Mouse (Mus musculus) natural killer cell, adult 2 months (primary cell): ENCODE results near the gene Tmem170b.
A peak's percentile ranks its signal among the peaks of the same experiment; 100 is the strongest.

ENCODE experiments used
- DNase-seq, 2 experiments: peaks; one replicate each; pipeline ENCODE4 v3.0.0; 2022; ENCODE audit warnings: low spot score in 2 of 2

Tmem170b gene

GRCm38 (mm10) chr13:41605099-41606010 lies at the start of gene Tmem170b:
Tmem170b (plus strand) TSS chr13:41605907.
- peak; percentile 87 to 92 for DNase-seq

DNA sequence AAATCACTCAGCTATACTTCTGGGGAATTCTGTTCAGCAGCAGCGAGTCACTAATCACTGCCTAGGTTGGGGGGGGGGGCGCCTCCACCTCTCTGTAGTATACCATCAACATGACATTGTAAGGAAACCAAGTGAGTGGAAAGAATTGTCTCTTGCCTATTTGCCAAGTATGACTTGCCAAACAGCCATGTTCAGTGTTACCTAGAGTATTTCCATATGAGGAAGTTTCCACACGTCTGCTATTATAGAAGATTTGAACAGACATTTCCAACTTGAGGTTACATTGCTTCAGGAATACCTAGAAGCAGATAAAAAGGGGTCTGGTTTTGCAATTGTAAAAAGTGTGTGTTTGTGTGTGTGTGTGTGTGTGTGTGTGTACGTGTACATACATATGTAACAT lies 44.7 kb upstream of the Tmem170b start:
- no peak for DNase-seq

DNA sequence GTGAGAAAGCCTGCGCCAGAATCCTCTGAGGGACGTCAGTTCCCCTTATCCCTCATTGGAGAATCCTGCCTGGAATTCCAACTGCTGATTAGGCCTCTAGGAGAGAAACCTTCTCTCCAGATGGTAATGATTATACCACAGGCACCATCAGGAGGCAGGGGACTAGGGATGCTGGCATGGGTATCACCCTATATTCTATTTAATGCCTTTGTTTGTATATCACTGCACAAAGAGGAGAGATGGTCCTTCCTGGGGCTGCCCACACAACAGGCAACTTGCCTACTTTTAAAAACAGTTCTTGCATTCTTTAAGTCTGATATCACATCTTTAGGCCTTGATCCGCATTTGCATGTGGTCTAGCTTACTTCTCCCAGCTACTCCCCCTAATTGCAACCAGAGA lies 37.3 kb upstream of the Tmem170b start:
- no peak for DNase-seq

DNA sequence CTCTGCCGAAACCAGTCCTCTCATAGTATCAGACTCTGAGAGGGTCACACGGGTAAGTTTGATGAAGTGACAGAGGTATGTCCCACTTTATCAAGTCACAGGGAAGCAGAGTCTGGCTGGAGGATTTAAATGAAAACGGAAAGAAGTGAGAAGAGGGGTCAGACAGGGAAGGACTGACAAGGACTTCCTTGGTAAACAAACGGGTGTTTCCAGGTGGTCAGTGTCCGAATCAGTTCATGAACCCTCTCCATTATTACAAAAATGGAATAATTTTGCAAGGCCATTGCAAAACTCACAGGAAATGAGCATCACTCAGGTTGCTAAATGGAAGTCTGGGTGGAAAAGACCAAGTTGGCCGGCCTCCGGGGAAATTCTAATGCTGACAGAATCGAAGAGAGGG lies 36.8 kb upstream of the Tmem170b start:
- DNase-seq, result no peak

DNA sequence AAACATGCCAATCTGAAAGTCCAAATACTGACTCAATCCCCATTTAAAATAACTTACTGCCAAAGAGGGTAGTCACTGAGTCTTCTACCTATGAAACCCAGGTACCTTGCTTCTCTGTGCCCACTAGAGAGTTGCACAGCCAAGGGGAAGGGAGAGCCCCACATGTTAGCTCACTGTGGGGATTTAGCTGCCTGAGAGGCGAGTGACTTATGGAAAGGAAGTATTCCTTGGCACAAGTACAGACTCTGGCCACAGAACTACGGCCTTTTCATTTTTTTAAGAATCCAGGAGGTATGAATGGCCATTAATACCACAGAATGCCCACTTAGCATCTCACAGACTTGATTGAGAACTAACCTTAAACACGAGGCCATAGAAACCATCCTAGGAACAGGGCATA lies 35.9 kb upstream of the Tmem170b start:
- DNase-seq, result no peak

DNA sequence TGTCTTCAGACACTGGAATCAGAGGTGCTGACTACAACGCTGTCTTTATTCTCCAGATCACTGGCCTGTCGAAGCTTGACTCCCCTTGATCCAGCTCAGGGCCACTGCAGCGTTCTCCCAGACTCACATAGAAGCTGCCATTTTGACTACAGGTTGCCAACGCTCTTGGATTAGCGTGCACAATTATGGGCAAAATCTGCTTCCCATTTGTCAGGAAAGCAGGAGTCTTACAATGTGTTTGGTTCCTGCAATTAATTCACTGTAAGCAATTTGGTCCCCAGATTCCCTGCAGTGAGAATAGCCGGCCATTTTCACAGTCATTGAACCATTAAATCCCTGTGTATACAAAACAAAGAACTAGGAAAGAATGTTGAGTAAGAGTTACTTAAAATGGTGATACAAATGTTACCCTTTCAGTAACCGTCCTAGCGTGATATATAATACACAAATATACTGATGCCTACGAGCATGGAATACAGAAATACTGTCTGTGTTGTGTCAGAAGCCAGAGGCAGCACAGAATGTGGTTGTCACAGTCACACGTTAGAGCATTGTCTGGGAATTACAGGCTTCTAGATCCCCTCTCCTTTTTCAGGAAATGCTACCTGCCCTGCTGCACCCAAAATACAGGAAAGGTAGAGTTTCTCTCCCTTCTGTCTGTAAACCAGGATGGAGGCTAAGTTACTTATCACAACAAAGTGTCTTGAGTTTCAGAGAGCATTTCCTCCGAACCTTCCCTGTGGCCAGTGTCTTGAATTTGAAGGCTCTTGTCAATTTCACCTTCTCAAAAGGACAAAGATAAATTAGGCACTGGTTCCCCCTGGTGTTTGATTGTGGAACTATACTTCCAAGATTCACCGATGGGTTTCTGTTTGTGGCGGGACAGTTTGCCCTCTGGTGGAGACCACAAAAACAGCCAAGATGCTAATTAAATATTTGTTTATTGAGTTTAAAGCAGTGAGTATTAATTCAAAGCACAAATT lies 34.0 kb upstream of the Tmem170b start:
- peak; percentile 87 to 91 for DNase-seq

DNA sequence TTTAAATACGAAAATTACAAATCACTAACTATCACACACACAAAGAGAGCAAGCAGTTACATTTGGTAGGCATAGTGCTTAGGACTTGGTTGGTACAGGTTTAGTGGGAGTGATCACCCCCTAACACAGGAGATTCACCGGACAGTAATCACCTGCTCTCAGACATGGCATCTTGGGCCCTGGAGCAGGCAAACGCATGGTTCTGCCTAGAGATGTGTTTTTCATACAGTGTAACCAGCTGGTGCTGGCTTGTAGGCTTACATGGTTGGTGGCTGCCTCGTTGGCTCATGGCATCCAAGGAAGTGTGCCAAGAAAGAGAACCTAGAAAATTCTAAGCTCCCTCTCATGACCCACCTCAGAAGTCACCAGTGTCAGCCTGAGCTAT lies 33.4 kb upstream of the Tmem170b start:
- DNase-seq, result no peak

GRCm38 (mm10) chr13:41573126-41573846 lies 32.4 kb upstream of the Tmem170b start:
- no peak for DNase-seq

DNA sequence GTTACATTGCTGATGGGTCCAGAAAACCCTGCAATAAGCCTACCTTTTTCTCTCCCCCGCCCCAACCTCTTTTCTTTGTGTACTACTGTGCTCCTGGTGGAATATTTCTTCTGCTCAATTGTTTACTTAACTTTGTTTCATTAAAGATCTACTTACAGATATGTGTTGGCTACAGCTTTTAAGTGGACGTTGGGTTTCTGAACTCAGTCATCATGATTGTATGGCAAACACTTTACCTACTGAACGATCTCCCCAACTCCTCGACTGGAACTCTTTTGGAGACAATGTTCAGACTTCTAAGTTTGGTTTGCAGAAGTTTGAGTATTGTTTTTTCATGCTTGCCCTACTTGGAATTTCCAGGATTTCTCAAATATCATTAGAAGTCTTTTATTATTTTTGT lies 24.6 kb upstream of the Tmem170b start:
- no peak for DNase-seq

- DNase-seq, result peak in 1 of 2 experiments; percentile 13
These were observed 21.9 kb upstream of the Tmem170b start for GRCm38 (mm10) chr13:41583666-41584357.

- no peak for DNase-seq
These were observed 21.4 kb upstream of the Tmem170b start for GRCm38 (mm10) chr13:41584358-41584680.

- no peak for DNase-seq
These were observed 20.8 kb upstream of the Tmem170b start for GRCm38 (mm10) chr13:41584896-41585295.

DNA sequence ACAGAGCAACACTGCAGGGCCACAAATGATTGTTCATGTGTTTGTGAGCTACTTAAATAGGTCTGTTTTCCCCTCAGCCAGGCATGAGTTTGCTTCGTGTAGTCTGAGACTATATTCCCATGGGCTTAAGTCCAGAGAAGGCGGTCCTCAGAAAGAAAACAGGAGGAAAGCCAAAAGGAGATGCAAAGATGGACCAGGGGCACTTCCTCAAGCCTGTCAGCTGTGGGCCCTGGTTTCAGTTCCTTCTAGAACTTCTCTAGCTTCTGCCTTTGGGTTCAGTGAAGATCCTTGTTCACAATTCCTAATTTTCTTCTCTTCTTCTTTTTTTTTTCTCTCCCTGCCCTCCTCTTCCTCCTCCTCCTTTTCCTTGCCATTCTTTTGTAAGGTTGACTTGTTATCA lies 9.0 kb upstream of the Tmem170b start:
- DNase-seq, result no peak

GRCm38 (mm10) chr13:41599977-41600376 lies 5.7 kb upstream of the Tmem170b start:
- DNase-seq, result no peak

GRCm38 (mm10) chr13:41601056-41601455 lies 4.7 kb upstream of the Tmem170b start:
- peak in 1 of 2 experiments; percentile 25 for DNase-seq

GRCm38 (mm10) chr13:41603921-41604466 lies 1.7 kb upstream of the Tmem170b start:
- DNase-seq, result no peak

DNA sequence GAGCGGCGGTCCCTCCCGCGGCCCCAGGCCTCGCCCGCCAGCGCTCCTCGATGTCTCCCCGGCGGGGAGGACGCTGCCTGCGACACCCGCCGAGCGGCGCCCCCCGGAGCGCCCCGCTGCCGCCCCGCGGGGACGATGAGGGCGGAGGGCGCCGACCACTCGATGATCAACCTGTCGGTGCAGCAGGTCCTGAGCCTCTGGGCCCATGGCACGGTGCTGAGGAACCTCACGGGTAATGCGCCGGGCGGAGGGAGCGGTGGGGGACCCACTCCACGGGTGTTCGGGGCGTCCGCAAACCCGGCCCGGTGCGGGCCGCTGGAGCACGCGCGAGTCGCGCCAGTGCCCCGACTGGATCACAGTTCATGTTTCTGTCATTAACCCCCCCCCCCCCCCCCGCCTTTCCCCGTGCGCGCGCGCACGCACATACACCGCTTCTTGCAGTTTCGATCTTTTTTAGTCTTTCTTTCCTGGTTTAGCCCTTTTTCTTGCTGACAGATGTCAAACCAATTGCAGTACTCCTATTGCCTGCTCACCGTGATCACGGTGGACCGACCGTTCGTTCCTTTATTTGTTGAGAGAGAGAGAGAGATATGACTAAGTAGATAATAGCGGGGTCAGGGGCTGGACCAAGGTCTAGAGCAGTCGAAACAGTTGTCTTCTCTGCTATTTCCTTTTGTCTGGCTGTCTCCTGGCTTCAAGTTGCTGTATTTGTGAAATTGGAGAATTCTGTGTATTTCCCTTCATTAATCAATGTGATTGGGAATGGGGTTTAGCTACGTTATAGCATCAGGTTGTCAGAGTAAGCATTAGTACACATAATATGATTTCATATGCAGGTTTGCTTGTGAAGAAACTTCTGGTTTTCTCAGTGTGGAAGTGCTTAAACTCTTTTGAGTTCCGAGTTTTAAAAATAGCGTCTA lies 634 bp downstream of the Tmem170b start:
- peak; percentile 36 to 56 for DNase-seq

GRCm38 (mm10) chr13:41607589-41607988 lies 1.9 kb downstream of the Tmem170b start:
- DNase-seq, result no peak

DNA sequence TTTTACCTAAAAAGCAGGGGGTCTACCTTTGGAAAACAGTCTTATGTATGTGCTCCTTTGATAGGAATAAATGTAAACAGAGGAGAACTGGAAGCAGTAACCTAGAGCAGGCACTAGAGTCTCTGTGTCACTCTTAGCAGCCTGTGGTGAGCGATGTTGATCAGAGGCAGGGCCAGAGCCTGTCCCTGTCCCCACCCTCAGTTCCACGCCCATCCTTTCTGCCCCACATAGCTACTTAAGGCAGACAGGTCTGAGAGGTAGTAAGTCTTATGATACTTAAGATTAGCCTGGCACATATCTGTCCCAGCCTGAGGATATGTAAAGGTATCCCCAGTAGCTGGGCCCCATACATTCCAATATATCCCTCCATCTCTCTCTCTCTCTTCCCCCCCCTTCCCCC lies 2.9 kb downstream of the Tmem170b start:
- no peak for DNase-seq

DNA sequence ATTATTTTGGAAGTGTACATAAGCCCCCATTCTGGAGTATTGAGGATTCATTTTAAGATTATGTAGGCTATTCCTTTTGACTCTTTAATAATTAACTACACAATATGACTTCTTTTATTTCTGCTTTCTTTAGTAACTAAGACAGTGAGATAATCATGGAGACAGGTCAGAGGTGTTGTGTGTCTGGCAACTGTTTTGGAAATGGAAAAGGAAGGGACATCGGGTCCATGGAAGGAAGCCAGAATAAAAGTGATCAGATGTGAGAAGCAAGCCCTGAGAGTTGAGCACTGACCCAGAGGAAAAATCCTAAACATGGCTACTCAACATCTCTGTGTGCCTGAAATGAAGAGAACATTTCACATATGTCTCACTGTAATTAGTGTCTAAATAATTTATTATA lies 5.3 kb downstream of the Tmem170b start:
- no peak for DNase-seq
